Mouse (Mus musculus): ENCODE measurements at regions not wholly inside any gene's neighbourhood (a gene's known extent, or its start where the extent isn't known, plus 50 kb on each side); places are given as distances from the start of the nearest gene placed in this dataset.

GRCm38 (mm10) chr17:45896922-45897302, 135.3 kb downstream of the Vegfa start:
- no peak for ATAC-seq (ENCODE audit: extremely low read depth, insufficient number of reproducible peaks, low FRiP score, poor library complexity, severe bottlenecking)

GRCm38 (mm10) chr17:45896142-45896921, 135.8 kb downstream of the Vegfa start:
- ATAC-seq (ENCODE audit: extremely low read depth, insufficient number of reproducible peaks, low FRiP score, poor library complexity, severe bottlenecking) = no peak

GRCm38 (mm10) chr17:45894166-45894565, 138.0 kb downstream of the Vegfa start:
- ATAC-seq (ENCODE audit: extremely low read depth, insufficient number of reproducible peaks, low FRiP score, poor library complexity, severe bottlenecking) = no peak

GRCm38 (mm10) chr17:45893698-45894097, 138.5 kb downstream of the Vegfa start:
- ATAC-seq (ENCODE audit: extremely low read depth, insufficient number of reproducible peaks, low FRiP score, poor library complexity, severe bottlenecking) = no peak

- no peak for ATAC-seq (ENCODE audit: extremely low read depth, insufficient number of reproducible peaks, low FRiP score, poor library complexity, severe bottlenecking)
Observed at GRCm38 (mm10) chr17:45893094-45893493, 139.1 kb downstream of the Vegfa start.

GRCm38 (mm10) chr17:45889451-45889850, 142.7 kb downstream of the Vegfa start:
- ATAC-seq (ENCODE audit: extremely low read depth, insufficient number of reproducible peaks, low FRiP score, poor library complexity, severe bottlenecking) = no peak

- no peak for ATAC-seq (ENCODE audit: extremely low read depth, insufficient number of reproducible peaks, low FRiP score, poor library complexity, severe bottlenecking)
Observed at GRCm38 (mm10) chr17:45889051-45889450, 143.1 kb downstream of the Vegfa start.

- ATAC-seq (ENCODE audit: extremely low read depth, insufficient number of reproducible peaks, low FRiP score, poor library complexity, severe bottlenecking) = no peak
Observed at GRCm38 (mm10) chr17:45886420-45887049, 145.6 kb downstream of the Vegfa start.

GRCm38 (mm10) chr17:45885461-45886336, 146.5 kb downstream of the Vegfa start:
- no peak for ATAC-seq (ENCODE audit: extremely low read depth, insufficient number of reproducible peaks, low FRiP score, poor library complexity, severe bottlenecking)

GRCm38 (mm10) chr17:45884021-45884722, 148.0 kb downstream of the Vegfa start:
- ATAC-seq (ENCODE audit: extremely low read depth, insufficient number of reproducible peaks, low FRiP score, poor library complexity, severe bottlenecking) = no peak

GRCm38 (mm10) chr17:45882682-45883081, 149.0 kb upstream of the 1600014C23Rik start:
- ATAC-seq (ENCODE audit: extremely low read depth, insufficient number of reproducible peaks, low FRiP score, poor library complexity, severe bottlenecking) = no peak

GRCm38 (mm10) chr17:45881284-45881683, 147.6 kb upstream of the 1600014C23Rik start:
- no peak for ATAC-seq (ENCODE audit: extremely low read depth, insufficient number of reproducible peaks, low FRiP score, poor library complexity, severe bottlenecking)

- ATAC-seq (ENCODE audit: extremely low read depth, insufficient number of reproducible peaks, low FRiP score, poor library complexity, severe bottlenecking) = no peak
Observed at GRCm38 (mm10) chr17:45880761-45881160, 147.1 kb upstream of the 1600014C23Rik start.

GRCm38 (mm10) chr17:45879478-45880250, 146.0 kb upstream of the 1600014C23Rik start:
- no peak for ATAC-seq (ENCODE audit: extremely low read depth, insufficient number of reproducible peaks, low FRiP score, poor library complexity, severe bottlenecking)

GRCm38 (mm10) chr17:45878394-45878793, 144.8 kb upstream of the 1600014C23Rik start:
- ATAC-seq (ENCODE audit: extremely low read depth, insufficient number of reproducible peaks, low FRiP score, poor library complexity, severe bottlenecking) = no peak

GRCm38 (mm10) chr17:45875325-45875724, 141.7 kb upstream of the 1600014C23Rik start:
- ATAC-seq (ENCODE audit: extremely low read depth, insufficient number of reproducible peaks, low FRiP score, poor library complexity, severe bottlenecking) = no peak

- no peak for ATAC-seq (ENCODE audit: extremely low read depth, insufficient number of reproducible peaks, low FRiP score, poor library complexity, severe bottlenecking)
Observed at GRCm38 (mm10) chr17:45873996-45874395, 140.4 kb upstream of the 1600014C23Rik start.

- no peak for ATAC-seq (ENCODE audit: extremely low read depth, insufficient number of reproducible peaks, low FRiP score, poor library complexity, severe bottlenecking)
Observed at GRCm38 (mm10) chr17:45873200-45873955, 139.7 kb upstream of the 1600014C23Rik start.

Measured in neutrophil, adult 5-6 weeks (primary cell).